Mouse (Mus musculus) lung, postnatal 0 days (tissue): ENCODE measurements around the gene E2f2.

Experiments
- CTCF ChIP-seq: IDR thresholded peaks from 2 replicates; pipeline ENCODE4 v1.5.1; 2016; ENCODE audit warnings: antibody characterized with exemption, mild to moderate bottlenecking
- EP300 ChIP-seq: IDR thresholded peaks from 2 replicates; pipeline ENCODE4 v1.6.1; 2016; ENCODE audit warnings: antibody characterized with exemption, mild to moderate bottlenecking, control low read depth

DNA sequence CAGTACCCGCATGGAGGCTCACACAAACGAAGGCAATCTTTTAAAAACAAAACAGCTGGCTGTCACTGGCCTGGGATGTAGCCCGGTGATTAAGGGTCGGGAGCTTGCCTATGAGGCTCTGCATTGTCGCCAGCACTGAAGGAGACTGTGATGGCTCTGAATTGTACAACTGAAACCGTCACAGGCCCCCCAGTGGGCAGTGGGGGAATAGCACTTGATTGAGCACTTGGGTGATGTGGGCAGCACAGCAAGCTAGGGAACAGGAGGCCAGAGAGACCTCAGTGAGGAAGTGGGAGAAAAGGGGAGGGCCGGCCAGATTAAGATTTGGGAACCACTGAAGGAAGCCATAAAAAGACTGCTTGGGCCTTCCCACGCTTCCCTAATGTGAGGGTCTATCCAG lies 67.4 kb downstream of the E2f2 start:
- TF ChIP-seq CTCF (peak; percentile 87), EP300 (no peak)
